Mouse (Mus musculus): Measurements from ENCODE around the gene Acsm2.

Acsm2 gene

DNA sequence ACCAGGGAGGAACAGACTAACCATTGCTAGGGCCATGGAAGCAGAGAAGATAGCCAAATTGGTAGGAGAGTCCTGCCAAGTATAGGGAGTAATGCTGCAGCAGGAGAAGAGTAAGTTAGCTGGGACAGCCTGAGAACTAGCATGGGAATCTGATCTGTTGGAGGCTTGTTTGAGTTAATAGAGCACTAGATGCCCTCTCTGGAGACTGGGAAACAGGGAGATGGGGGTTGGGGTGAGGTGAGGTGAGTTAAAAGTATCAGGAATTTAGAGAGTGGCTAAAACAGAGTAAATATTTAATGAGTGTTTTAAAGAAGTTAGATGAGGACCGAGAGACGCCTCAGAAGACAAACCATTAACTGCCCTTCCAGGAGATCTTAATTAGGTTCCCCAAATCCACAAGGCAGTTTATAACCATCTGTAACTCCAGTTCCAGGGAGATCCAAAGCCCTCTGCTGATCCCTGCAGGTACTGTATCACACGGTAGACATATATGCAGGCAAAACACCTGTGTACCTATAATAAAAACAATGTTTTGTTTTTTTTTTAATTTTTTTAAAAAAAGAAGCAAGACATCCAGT, 40.5 kb downstream of the Acsm2 start:
- DNase-seq, result no peak

DNA sequence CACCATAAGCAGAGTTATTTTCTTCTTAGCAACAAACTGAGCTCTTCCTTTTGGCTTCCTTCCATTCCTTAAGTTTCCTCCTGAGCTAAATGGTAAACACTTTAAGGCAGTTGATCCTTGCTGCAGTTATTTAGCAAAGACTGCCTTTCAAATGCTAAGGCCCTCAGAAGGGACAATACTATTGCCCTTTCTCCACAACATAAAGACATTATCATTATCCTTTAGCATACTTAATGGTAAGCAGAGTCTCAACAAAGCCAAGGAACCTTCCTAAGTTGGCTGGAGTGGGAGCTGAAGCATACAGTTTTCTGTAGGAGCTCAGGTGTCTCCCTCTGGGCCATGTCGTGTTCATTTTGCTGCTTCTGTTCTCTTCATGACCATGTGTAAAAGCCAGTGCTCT, 41.2 kb downstream of the Acsm2 start:
- DNase-seq, result no peak

DNA sequence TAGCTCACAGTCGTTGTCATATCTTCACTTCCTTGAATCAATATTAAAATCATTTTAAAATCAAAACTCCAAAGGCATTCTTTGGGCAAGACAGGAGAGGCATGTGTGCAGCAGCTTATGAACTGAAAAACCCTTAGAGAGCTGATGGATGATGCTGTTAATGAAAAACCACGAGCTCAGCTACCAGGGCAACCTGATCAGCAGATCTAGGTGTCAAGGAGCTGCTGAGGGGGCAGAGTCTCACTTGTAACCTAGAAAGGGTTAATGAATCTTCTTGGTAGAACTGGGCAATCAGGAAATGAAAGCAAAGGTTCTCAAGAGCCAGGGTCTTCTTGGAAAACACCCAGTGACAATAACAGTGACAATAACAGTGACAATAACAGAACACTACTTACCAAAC, 42.4 kb downstream of the Acsm2 start:
- no peak for DNase-seq

DNA sequence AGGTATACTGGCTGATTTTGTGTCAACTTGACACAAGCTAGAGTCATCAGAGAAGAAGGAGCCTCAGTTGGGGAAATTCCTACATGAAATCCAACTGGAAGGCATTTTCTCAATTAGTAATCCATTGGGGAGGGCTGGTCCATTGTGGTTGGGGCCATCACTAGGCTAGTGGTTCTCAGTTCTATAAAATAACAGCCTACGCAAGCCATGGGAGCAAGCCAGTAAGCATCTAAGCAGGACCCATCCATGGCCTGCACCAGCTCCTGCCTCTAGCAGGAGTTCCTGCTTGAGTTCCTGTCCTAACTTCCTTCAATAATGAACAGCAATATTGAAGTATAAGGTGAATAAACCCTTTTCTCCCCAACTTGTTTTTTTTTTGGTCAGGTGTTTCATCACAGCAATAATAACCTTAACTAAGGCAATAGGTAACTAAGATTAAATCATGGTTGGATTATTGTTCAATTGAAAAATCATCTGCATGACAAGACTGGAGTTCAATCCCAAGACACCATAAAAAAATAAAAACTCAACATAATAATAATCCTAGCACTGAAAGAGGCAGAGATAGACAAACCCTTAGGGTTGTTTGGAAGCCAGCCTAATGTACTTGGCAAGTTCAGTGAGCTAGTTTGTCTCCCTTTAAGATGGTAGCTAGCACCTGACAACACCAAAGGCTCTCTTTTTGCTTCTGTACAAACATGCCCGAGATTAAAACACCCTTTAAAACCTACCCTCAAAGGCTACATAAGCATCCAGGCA, 47.2 kb downstream of the Acsm2 start:
- DNase-seq, result no peak

DNA sequence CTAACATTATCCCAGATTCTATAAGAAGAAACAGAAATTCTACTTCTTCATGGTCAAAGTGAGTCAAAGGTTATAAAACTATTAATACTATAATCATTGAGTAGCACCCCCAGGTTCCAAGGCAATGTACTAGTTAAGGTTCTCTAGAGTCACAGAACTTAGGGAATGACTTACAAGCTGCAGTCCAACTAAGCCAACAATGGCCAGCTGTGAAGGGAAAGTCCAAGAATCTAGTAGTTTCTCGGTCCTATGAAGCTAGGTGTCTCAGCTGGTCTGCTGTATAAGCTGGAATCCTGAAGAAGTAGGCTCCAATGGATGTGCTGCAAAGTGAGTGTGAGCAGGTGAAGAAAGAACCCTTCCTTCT, 47.8 kb downstream of the Acsm2 start:
- DNase-seq, result no peak

DNA sequence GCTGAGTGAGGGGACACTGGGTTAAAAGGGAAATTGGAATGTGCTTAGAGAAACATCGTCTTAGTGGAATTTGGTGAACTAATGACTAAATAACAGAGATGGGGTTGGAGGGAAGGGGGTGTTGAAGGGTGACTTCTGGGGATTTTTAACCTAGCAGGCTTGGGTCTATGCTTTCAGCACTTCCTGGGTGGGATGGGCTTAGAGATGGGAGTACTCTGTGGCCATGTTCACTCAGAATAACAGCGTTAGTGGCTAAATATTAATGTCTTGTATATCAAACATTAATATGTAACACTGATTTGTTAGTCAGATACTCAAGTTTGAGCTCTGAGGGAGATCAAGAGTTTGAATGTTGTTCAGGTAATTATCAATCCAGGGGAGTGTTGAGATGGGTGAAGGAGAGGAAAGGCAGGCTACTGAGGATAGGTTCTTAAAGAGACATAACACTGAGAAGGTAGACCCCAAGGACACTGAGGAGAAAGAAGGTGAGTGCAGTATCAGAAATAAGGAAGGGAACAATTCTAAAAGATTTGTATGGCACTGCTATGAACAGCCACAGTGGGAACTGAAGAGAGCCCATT, 50.9 kb downstream of the Acsm2 start:
- DNase-seq, result no peak

DNA sequence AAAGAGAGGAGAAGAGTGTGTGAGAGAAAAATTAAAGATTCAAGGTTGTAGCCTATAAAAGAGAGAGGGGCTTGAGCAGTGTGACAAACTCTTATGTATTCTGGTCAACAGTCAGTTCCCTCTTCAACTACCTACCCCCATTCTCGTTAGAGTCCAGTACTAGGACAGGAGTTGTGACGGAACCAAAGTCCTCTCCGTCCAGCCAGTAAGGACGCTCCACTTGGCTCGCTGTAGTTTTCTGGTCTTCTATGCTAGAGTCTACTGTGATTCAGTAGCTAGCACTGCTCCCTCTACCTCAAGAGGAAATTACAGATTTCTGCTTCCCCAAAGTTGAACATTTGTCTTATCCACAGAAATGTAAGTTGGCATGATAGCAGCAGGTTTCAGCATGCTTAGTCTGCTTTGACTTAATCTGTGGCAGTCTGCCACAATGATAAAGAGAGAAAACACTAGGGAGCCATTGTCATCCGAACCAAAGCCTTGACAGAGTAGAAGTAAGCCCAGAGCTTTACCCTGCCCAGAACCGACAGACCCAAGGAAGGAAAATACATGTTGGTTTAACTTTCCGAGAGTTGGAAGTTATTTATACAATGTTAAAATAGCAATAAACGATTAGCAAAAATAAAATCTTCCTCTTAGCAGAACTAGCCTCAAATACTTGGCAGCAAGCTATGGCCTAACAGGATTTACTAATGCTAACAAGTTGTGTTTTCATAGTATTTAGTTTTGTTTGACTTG, 52.0 kb downstream of the Acsm2 start:
- no peak for DNase-seq

DNA sequence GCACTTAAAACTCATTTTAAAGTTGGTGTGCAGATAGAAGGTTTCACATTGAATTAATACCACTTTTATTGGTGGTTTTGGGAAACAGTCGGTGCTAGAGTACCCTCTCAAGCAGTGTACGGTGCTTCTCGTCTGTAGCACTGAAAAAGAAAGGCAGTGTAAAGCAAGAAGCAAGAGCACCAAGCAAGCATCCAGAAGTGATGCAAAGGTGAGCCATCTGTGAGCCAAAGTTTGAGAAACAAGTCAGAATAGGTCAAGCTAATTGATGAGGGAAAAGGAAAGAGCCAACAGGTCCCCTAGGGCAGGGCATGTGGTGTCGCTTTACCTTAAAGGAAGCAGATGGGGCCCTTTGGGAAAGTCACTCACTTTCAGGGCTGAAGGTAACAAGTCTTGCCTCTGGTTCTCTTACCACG, 52.5 kb downstream of the Acsm2 start, which contains the start of gene Acsm1:
Acsm1 (plus strand) TSS at position 363 of the 413 bp plus-strand sequence.
- no peak for DNase-seq

DNA sequence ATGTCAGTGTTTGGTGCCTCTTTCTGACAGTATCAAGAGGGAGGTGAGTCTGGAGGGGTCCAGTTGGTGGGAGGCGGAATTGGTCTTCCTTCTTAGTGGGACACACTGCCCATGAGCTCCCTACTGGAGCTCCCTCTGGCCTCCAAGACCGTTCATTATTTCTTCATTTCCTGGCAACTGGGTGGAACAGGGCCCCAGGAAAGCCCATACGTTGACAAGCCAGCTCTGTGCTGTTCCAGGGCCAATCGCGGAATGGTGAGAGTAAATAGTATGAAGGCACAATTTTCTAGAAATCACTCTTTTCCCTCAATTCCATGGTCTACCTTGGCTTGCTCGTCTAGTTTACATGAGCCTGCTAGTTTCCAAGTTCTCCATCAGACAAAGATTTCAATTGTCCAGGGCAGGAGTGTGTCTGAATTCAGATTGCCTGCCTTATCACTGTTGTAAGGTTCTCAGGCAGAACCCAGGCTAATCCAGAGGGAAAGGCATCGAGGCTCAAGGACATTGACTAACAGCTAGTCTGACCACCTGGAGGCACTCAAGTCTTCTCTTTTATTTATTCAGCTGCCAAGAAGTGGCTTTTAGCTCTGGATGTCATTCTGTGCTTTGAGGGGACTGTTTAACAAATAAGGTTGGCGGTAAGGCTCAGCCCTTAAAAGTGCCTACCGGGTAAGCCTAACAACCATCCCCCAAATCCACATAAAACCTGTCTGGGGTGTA, 53.8 kb downstream of the Acsm2 start:
- DNase-seq, result no peak

DNA sequence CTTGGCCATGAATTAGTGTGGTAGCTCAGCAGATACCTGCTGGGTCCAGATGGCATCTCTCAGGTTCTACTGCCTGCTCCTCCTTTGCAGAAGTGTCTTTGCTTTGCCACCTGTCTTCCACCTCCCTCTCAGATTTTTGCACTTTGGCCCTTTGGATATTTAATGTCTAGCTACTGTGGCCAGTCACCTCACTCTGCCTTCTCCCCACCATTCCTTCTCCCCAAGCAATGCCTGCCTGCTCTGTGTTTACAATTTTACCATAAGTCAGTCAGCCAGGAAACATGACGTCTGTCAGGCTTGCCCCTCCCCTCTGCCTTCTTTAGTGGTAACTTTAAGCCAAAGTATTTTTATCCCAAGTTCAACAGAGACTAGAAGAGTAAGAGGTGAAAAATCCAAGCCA, 62.4 kb downstream of the Acsm2 start:
- DNase-seq, result no peak

DNA sequence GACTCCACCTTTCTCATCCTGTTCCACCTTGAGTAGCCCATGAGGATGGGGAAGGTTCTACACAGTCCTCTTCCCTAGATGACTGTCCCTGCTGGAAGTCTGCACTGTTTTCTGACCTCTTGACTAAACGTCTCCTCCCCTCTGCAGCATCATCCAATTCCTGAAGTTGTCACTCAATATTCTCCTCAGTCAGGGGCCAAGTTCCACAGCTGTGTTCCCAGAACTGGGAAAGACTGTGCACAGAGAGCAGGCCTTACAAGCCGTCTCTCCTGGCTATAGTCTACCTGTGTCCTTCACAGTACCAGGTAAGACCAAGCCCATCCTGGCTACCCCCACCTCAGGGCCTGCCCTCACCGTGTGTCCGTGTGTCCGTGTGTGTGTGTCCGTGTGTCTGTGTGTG, 63.5 kb downstream of the Acsm2 start:
- DNase-seq, result no peak

DNA sequence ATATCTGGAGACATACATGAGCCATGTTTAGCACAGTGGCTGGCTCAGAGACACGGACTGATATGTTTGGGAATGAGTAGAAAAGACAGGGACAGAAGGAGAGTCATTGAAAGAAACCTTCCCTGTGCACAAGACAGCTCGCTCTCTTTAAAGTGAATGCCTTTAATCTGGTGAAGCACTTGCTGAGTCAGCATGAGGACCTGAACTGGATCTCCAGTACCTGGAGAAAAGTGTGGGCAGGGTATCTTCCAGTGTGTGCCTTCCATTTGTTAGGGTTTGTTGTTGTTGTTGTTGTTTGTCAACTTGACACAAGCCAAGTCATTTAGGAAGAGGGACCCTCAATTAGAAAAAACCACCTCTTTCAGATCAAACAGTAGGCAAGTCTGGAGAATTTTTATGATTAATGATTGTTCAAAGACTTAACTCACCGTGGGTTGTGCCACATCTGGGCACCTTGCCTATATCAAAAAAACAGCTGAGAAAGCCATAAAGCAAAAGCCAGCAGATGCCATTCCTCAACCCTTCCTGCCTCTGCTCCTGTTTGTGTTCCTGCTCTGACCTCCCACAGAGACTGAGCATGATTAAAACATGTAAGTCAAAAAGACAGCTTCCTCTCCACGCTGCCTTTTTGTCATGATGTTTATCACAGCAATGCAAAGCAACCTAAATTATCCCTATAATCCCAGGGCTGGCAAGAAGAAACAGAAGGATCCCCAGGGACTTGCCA, 64.2 kb downstream of the Acsm2 start:
- no peak for DNase-seq

DNA sequence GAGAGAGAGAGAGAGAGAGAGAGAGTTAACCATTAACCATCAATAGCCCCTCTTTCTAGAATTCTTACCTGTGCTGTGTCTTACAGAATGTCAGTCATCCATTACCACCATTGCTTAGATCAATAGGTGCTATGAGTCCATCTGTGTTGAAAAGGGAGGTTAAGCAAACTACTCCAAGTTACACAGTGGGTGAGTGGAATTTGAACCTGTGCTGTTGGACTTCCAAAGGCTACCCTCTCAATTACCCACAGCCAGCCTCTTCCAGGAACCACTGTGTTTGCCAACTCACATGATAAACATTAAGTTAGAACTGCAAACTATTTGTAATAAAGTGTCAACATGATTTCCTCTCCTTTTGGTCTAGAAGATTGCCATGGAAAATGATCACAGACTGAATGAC, 66.0 kb downstream of the Acsm2 start:
- no peak for DNase-seq

DNA sequence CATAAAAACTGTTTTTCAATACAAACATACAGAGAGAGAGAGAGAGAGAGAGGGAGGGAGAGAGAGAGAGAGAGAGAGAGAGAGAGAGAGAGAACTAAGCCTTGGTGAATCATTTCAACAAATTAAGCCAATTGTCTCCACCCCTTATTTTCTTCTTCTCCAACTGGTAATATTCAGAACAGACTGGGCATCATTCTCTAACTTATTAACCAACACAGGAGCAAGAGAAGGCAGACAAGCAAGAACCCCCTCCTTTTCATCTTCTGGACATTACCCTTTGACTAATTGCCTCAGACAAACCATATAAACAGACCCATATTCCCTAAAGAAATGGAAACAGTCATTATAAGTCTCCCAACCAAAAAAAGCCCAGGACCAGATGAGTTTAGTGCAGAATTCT, 84.6 kb downstream of the Acsm2 start:
- DNase-seq, result no peak

DNA sequence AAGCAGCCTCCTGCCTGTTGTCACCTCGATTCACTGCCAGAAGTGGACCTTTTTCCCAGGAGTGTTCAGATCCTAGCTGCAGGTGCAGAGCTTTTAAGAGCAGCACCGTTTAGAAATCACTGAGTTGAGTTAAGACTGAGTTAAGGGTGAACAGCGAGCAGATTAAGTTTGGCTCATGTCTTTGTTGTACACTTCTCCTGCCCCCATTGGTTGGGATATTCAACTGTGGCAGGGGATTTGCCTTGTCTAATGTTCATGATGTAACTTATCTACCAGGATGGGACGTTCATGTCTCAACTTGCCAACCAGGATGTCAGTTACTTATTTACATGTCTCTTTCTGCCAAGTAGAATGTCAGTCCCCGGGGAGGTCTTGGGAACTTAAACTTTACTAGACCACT, 88.2 kb downstream of the Acsm2 start:
- DNase-seq, result no peak

Data from layer of hippocampus, adult 9-11 months (tissue).